Mouse (Mus musculus) MEL (cell line): Measurements from ENCODE around the gene Pde4dip.

Experiments used
- CHD2 ChIP-seq: IDR thresholded peaks from 2 replicates; pipeline ENCODE4 v1.6.1; 2011; ENCODE audit warnings: low read length, improper control_type of control experiment
- CTCF ChIP-seq, 3 experiments: IDR thresholded peaks in 2 of 3; conservative IDR thresholded peaks in 1 of 3; 2 replicates each; pipeline ENCODE4 v1.5.1; 2011 to 2012; ENCODE audit warnings: low read length in 3 of 3, low read depth in 2 of 3, mild to moderate bottlenecking in 2 of 3, improper control_type of control experiment in 1 of 3, inconsistent platforms in 1 of 3, mixed read lengths in 1 of 3, moderate library complexity in 1 of 3; ENCODE audit not compliant: control insufficient read depth in 1 of 3, insufficient read depth in 1 of 3, poor library complexity in 1 of 3, severe bottlenecking in 1 of 3
- E2F4 ChIP-seq: IDR thresholded peaks from 2 replicates; pipeline ENCODE4 v1.6.1; 2011; ENCODE audit warnings: low read depth, low read length, improper control_type of control experiment, borderline replicate concordance
- EP300 ChIP-seq, 2 experiments: IDR thresholded peaks; 2 replicates each; pipeline ENCODE4 v1.6.1; 2011; ENCODE audit warnings: improper control_type of control experiment in 2 of 2, low read length in 2 of 2, low read depth in 1 of 2, mild to moderate bottlenecking in 1 of 2
- JUND ChIP-seq: IDR thresholded peaks from 2 replicates; pipeline ENCODE4 v1.6.1; 2011; ENCODE audit warnings: low read depth, mild to moderate bottlenecking, improper control_type of control experiment, low read length
- MAFK ChIP-seq: IDR thresholded peaks from 2 replicates; pipeline ENCODE4 v1.6.1; 2011; ENCODE audit warnings: low read depth, mild to moderate bottlenecking, low read length, improper control_type of control experiment, borderline replicate concordance
- MAX ChIP-seq: IDR thresholded peaks from 2 replicates; pipeline ENCODE4 v1.6.1; 2011; ENCODE audit warnings: low read length, improper control_type of control experiment
- MXI1 ChIP-seq: IDR thresholded peaks from 2 replicates; pipeline ENCODE4 v1.6.1; 2011; ENCODE audit warnings: mild to moderate bottlenecking, low read depth, low read length, improper control_type of control experiment
- MYC ChIP-seq: IDR thresholded peaks from 2 replicates; pipeline ENCODE4 v1.6.1; 2011; ENCODE audit warnings: low read depth, mild to moderate bottlenecking, low read length, improper control_type of control experiment, moderate library complexity
- POLR2A ChIP-seq, 2 experiments: IDR thresholded peaks; 2 replicates each; pipeline ENCODE4 v1.6.1; 2011 to 2012; ENCODE audit warnings: low read length in 2 of 2, mild to moderate bottlenecking in 2 of 2, control low read depth in 1 of 2, improper control_type of control experiment in 1 of 2, low read depth in 1 of 2, moderate library complexity in 1 of 2; ENCODE audit not compliant: control insufficient read depth in 1 of 2, insufficient read depth in 1 of 2, poor library complexity in 1 of 2
- TCF12 ChIP-seq: IDR thresholded peaks from 2 replicates; pipeline ENCODE4 v1.6.1; 2014; ENCODE audit warnings: low read depth, mild to moderate bottlenecking, inconsistent platforms, low read length, improper control_type of control experiment, moderate library complexity
- USF1 ChIP-seq: IDR thresholded peaks from 2 replicates; pipeline ENCODE4 v1.6.1; 2014; ENCODE audit warnings: low read depth, mild to moderate bottlenecking, inconsistent platforms, low read length, improper control_type of control experiment, moderate library complexity

- TF ChIP-seq CTCF (IDR thresholded peaks at IDR 0.05 in 2 of 3, conservative IDR thresholded peaks at IDR 0.05 in 1 of 3; ENCODE audit: control insufficient read depth in 1 of 3, insufficient read depth in 1 of 3, low read depth in 2 of 3, low read length in 3 of 3, poor library complexity in 1 of 3, severe bottlenecking in 1 of 3) (no peak), MXI1 (no peak), EP300 (IDR thresholded peaks at IDR 0.05; ENCODE audit: low read depth in 1 of 2, low read length in 2 of 2) (no peak), POLR2A (IDR thresholded peaks at IDR 0.05; ENCODE audit: control insufficient read depth in 1 of 2, insufficient read depth in 1 of 2, low read depth in 1 of 2, low read length in 2 of 2, poor library complexity in 1 of 2) (no peak), MAX (no peak), MAFK (no peak), CHD2 (no peak), TCF12 (no peak), JUND (no peak), E2F4 (no peak), USF1 (no peak), MYC (no peak)
Observed at GRCm38 (mm10) chr3:97699061-97699460, 189.4 kb downstream of the Pde4dip start.
